Mouse (Mus musculus) gonadal fat pad, adult 2 months (tissue): ENCODE results near the gene Gstm3. TPM values are rescaled to one million over a fixed set of nuclear protein-coding genes. Genes with fewer than 3 reads are reported as not detected.
"Not testable (repeated sequence)": the region's sequence is repeated elsewhere in the genome, so short reads cannot be mapped to it uniquely, and the experiment has no call there.

Experiments
- DNase-seq: peaks from one replicate; pipeline ENCODE4 v3.0.0-alpha.2; 2012; ENCODE audit warnings: low read depth
- polyA plus RNA-seq: library from polyadenylated mRNA; depleted of rRNA; stranded (reverse); fragments of >200 nt; gene quantifications from 2 replicates; pipeline ENCODE4 v1.2.3, GENCODE M21; 2012

Gene Gstm3
- polyA plus RNA-seq, 1 experiment, result 0.26 TPM

GRCm38 (mm10) chr3:107974237-107974636 lies 5.2 kb upstream of the Gstm3 start:
- no peak for DNase-seq

- no peak for DNase-seq
Measured at GRCm38 (mm10) chr3:107972070-107972469, 3.0 kb upstream of the Gstm3 start.

GRCm38 (mm10) chr3:107971101-107971500 lies 2.0 kb upstream of the Gstm3 start:
- DNase-seq, result not testable (repeated sequence)

DNA sequence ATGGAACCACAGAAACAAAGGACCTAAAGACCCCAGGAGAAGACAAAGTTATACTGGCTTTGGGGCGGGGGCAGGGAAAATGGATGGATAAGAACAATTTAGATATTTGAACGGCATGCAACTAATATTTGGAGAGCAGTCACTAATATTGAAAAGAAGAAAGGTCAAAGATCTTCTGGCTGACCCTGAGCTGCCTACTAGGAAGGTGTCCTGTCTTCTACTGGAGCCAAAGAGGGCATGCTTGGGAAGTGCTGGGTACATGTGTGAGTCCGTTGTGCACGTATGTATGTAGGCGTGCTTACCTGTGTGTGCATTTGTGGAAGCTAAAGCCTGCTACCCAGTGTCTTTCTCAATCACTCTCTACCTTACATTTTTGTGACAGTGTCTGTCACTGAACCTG lies 2.5 kb downstream of the Gstm3 start:
- DNase-seq, result no peak

GRCm38 (mm10) chr3:107965592-107965991 lies 3.5 kb downstream of the Gstm3 start:
- no peak for DNase-seq

DNA sequence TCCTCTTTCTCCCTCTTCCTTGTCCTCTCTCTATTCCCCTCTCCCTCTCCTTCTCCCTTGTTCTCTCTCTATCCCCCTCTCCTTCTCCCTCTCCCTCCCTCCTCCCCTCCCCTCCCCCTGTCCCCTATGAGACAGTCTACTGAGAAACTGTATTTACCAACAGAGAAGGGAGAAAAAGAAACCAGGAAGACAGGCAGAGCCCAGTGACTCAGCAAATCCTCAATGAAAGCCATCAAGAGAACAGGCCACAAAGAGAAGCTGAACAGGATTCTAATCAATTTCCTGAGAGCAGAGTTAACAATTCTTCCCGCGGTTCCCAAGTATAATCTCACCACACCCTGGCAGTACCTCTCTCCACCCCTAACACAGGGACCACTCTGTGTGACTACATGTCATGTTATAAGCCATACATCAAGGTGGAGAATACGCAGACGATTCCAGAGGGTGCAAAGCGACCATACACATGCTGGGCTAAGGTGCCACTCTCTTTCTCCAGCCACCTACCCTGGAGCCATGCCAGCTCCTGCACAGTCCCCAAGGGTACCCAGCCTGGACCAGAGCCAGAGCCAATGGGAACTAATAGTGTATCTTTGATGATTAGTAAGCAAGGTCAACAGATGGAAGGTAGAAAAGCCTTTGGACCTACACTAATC lies 4.3 kb downstream of the Gstm3 start:
- no peak for DNase-seq

- DNase-seq, result no peak
Measured at GRCm38 (mm10) chr3:107964026-107964425, 5.1 kb downstream of the Gstm3 start.

- not testable (repeated sequence) for DNase-seq
Measured at GRCm38 (mm10) chr3:107955260-107955659, 13.8 kb downstream of the Gstm3 start.

- no peak for DNase-seq
Measured at GRCm38 (mm10) chr3:107953906-107954305, 15.2 kb downstream of the Gstm3 start.

DNA sequence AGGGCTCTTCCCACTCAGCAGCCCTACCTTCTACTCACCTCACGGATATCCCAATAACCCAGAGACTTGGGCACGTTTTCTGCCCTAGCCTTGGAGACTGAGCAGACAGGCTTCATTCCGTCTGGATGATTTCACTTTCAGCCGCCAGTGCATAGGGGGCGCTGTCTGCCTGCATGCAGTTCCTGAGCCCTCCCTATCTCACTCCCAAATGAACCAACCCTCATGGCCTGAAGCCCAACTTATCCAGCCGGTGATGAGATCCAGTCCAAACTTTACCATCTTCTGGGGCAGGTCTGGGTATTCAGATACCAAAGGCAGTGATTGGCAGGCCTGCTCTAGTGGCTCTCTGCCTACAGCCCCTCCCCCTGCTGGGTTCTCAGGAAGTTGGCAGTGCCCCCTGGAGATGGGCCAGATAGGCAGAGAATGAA lies 15.7 kb downstream of the Gstm3 start:
- no peak for DNase-seq

DNA sequence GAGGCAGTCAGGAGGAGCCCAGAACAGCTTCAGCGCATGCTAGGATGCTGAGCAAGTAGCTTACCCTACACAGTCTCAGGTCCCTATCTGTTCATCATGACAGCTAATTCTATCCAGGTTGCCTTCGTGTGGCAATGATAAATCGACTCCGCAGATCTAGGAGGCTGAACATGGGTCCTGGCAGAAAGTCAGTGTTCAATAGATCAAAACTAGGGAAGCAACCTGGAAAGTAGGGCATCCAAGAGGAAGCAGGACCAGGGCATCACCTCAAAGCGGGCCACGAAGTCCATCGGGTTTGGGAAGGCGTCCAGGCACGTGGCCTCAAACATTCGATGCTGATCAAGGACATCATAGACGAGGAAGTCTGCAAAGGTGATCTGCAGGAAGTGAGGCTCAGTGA lies 18.6 kb downstream of the Gstm3 start:
- no peak for DNase-seq

DNA sequence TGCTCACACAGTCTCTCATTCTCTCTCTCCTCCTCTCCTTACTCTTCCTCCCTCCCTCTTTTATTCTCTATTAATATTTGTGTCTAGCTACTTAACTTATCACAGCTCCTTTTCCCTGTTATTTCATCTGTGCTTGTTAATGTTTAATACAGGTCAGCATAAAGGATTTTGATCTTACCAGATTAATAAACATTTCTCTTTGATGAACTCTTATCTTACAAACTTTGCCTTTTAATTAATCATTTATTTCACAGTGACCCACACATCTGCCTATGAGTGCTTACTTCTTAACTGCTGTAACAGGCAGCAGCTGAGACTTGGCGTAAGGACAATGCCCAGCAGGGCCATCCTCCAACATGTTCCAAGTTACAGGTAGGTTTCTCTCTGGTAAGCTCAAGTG lies 19.6 kb downstream of the Gstm3 start:
- not testable (repeated sequence) for DNase-seq

DNA sequence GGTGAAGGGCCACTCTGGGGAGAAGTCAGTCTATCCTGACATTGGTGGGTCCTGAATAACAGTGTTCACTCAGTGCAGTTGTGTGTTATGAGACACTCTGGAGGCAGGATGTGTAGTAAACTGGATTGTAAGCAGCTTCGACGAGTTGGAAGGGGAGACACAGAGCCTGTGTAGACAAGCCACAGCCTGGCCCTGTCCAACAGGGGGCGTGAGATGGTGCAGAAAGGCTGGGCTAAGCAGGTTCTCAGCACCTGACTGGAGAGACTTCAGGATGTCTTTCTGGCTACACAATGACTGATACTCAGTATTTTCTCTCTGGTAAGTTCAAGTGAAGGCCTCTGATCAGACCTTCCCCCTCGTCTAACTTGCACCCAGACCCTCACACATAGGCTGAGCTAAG lies 23.4 kb downstream of the Gstm3 start:
- DNase-seq, result no peak

DNA sequence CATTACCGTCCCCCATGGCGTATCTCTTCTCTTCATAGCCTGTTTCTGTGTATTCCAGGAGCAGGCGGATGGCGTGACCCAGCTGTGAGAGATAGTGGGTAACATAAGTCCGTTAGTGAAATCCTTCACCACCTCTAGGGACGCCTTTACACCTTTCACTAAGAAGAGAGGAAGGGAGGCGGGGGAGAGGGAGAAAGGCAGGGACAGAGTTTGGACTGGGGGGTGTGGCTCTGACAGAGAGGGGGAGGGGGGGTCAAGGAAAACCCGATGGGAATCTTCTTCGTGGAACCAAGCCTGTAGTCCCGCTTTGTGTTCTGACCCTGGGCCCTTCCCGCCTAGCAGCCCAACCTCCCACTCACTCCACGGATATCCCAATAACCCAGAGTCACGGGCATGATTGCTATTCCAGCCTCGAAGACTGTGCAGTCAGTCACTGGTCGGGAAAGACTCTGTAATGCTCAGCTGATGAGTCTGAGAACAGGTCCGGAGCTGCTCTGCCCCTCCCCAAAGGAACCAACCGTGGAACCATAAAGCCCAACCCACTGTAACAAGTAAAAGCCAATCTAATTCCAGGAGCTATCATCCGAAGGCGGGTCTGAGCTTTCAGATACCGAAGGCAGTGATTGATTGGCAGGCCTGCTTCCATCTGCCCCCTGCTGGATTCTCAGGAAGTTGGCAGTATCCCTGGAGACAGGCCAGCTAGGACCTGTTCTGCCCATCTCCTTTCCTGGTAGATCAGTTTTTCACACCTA lies 25.7 kb downstream of the Gstm3 start, which contains the start of gene Gstm6:
TSS of gene Gstm6 (minus strand) at position 511 of the 752 bp plus-strand sequence.
- DNase-seq, result no peak

- DNase-seq, result no peak
Measured at GRCm38 (mm10) chr3:107941261-107941660, 27.8 kb downstream of the Gstm3 start.

- DNase-seq, result no peak
Measured at GRCm38 (mm10) chr3:107940524-107940923, 28.6 kb downstream of the Gstm3 start.

DNA sequence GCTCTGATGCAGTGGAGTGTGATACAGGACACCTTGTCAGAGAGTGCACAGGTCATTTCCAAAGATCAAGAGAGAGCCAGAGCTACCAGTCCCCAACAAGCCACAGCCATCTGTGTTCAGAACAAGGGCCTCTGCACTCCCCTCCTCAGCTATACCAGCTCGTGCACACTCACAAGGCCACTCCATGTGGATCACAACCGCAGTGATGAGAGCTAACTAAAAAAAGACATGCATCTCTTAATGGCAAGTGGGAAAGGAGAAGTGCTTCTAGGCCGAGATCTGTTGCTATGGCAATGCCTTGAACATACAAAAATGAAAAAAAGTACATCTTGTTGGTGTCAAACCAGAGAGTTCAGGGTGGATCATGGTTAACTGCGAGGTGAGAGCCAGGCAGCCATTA lies 29.3 kb downstream of the Gstm3 start:
- no peak for DNase-seq

DNA sequence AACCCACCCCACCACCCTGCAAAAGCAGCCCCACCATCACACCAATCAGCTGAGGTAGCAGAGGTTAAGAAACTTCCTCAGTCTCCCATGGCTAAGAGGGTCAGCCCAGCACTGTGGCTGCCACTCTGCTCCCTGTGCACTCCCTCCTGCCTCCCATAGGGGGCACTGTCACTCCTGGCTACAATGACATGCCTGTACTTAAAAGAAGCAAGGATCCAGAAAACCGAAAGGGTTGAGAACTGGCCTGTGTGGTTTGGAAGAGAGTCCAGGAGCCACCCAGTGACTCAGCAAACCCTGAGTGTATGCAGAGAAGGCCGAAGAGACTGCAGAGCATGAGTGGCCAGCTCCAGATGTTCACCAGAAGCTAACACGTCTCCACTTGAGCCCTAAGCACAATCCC lies 29.7 kb downstream of the Gstm3 start:
- no peak for DNase-seq

DNA sequence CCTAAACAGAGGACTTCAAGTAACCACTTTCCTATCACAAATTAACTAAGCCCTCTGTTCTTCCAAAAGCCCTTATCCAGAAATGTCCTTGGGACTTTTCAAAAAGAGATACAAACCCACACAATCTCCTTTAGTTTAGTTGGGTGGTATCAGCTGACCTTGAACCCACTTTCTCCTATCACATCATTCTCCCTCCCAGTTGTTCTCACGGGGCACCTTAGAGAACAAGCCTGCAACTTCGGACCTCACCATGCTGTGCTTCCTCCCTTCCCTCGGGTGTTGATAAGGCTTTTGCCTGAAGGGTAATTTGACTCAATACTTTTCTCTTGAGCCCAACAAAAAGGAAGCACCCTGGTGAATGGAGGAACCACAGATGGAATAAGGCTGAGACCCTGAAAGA lies 33.2 kb downstream of the Gstm3 start:
- no peak for DNase-seq

DNA sequence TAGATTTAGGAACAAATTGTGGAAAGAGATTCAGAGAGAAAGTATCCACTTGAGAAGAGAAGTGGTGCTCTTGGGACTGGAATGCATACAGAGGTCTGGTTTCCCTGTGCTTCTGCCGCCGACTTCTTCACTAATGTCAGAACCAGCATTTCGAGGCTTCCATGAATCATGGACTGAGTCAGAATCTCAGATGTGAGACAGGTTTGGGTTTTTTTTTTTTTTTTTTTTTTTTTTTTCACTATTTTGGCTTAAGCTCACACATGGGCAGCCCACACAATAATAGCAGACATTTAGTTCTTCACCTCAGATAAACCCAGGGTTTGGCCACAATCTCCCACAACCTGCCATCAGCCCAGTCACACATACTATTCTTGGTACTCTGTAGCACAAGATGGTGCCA lies 33.8 kb downstream of the Gstm3 start:
- no peak for DNase-seq

DNA sequence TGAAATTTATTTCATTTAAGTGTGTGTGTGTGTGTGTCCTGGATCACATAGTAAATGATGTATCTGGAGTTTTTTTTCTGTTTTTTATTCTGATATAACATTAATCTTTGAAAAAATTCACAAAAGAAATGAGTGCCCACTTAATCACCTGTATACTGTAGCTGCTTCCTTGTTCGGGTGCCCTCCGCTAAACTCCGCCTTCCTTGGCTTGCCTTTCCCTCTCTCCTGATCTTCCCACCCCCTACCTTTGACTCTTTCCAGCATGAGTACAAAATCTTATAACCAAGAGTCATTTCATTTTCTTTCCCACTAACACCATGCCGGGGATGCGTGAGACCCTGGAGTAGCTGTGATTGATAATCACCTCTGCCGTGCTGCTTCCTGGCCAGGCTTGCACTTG lies 37.0 kb downstream of the Gstm3 start:
- no peak for DNase-seq

DNA sequence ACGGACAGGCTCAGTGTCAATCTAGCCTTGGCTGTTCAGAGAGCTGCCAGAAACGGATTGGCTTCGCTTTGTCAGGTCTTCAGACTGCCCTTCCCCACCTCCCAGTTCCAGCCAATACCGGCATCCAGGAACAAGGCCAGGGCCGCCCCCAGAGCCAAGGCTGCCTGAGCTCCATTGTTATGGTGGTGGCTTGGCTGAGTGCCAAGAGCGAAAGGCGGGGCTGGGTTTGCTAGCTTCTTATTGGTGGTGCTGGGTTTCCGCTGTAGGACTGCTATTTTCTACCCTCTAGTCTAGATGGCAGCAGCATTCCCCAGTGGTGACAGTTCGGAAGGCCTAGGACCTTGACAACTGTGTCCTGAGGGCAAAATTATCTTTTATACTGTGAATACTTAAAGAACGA lies 37.4 kb downstream of the Gstm3 start, which contains the start of gene Gstm7:
TSS of gene Gstm7 (minus strand) at position 148 of the 400 bp plus-strand sequence.
- peak; percentile 59 for DNase-seq

DNA sequence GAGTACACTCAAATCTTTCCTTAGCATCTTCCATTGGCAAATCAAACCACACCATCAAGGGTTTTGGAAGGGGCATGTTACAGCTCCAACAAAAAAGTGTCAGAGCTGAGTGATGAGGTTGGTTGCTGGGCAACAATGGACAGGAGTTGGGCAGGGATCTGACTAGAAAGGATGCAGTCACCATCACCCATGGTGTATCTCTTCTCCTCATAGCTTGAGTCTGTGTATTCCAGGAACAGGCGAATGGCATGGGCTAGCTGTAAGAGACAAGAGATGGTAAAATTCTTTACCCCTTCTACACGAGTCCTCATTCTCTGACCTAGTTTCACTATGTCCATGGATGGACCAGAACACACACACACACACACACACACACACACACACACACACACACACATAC lies 37.9 kb downstream of the Gstm3 start:
- no peak for DNase-seq
